Mouse (Mus musculus) hindbrain, embryonic 11.5 days (tissue): Measurements from ENCODE around the gene Cd47. TPM values are rescaled to one million over a fixed set of nuclear protein-coding genes. Genes with fewer than 3 reads are reported as not detected.

Experiments
- ATAC-seq: fragments of 200-750 bp; cut with Nextera tagmentation; 2 replicates; pipeline ENCODE4 v1.8.0; 2017; ENCODE audit warnings: mild to moderate bottlenecking, moderate TSS enrichment, moderate library complexity; ENCODE audit not compliant: low FRiP score
- DNase-seq: peaks from one replicate; pipeline ENCODE4 v3.0.0-alpha.2; 2015; ENCODE audit warnings: low spot score
- H3K27ac ChIP-seq: fragments of 300-500 bp; sonication (generic); 2 replicates; pipeline ENCODE4 v1.5.1; 2014; ENCODE audit warnings: mild to moderate bottlenecking, low read depth, low read length
- H3K27me3 ChIP-seq: fragments of 300-500 bp; sonication (generic); 2 replicates; pipeline ENCODE4 v1.6.1; 2014; ENCODE audit warnings: mild to moderate bottlenecking, low read length, moderate library complexity, mixed read lengths; ENCODE audit not compliant: control insufficient read depth, insufficient read depth
- H3K36me3 ChIP-seq: fragments of 300-500 bp; sonication (generic); 2 replicates; pipeline ENCODE4 v1.6.1; 2014; ENCODE audit warnings: mild to moderate bottlenecking, low read length, moderate library complexity, mixed read lengths; ENCODE audit not compliant: control insufficient read depth, insufficient read depth
- H3K4me1 ChIP-seq: fragments of 300-500 bp; sonication (generic); replicated peaks from 2 replicates; pipeline ENCODE4 v1.6.1; 2014; ENCODE audit warnings: low read length, mixed read lengths; ENCODE audit not compliant: control insufficient read depth, insufficient read depth
- H3K4me2 ChIP-seq: fragments of 300-500 bp; sonication (generic); replicated peaks from 2 replicates; pipeline ENCODE4 v1.6.1; 2014; ENCODE audit warnings: mild to moderate bottlenecking, low read depth, low read length
- H3K4me3 ChIP-seq: fragments of 300-500 bp; sonication (generic); 2 replicates; pipeline ENCODE4 v1.5.1; 2014; ENCODE audit warnings: low read depth, low read length
- H3K9ac ChIP-seq: fragments of 300-500 bp; sonication (generic); 2 replicates; pipeline ENCODE4 v1.6.1; 2014; ENCODE audit warnings: low read depth, low read length
- H3K9me3 ChIP-seq: fragments of 300-500 bp; sonication (generic); 2 replicates; pipeline ENCODE4 v1.6.1; 2016; ENCODE audit warnings: low read length; ENCODE audit not compliant: control insufficient read depth
- WGBS: fragments of 180-500 bp; shearing (Covaris S2); extraction: QIAGEN DNeasy Blood & Tissue Kit; methylation state at CpG from one replicate; pipeline ENCODE4 v1.1.7; 2014; 5-methylcytosine and 5-hydroxymethylcytosine counted together
- polyA plus RNA-seq: library from polyadenylated mRNA; unstranded; fragments of >200 nt; fragmentation: Nextera tagmentation; extraction: Ambion mirVana; gene quantifications from 2 replicates; pipeline ENCODE4 v1.2.1, GENCODE M21; 2014

The Cd47 gene
- polyA plus RNA-seq, 1 experiment from 2014 or later = 83.4 TPM

DNA sequence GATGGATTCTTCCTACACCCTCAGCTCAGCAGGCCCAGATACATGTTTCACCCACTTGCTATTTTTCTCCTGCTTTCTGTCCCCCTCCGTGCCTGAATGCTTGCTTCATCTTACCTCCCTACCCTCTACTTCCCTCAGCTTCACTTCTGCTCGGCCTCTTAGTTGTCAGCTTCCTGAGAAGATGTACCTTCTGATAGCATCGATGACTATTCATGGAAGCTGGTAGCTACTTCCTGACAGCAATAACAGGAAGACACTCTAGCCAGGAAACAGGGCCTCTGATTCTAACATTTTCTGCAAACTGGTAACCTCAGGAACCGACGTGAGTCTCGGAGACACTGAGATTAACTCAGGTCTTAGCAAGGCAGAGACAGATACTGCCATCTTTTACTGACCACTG is 1.5 kb upstream of the Cd47 start:
- no peak for DNase-seq
- no peak for ATAC-seq
- H3K4me3 ChIP-seq = no peak overlapping the region
- WGBS = 87% methylated on average over 6 of the region's 6 CpGs
- no peaks in the 10 kb centered on the region for H3K9me3 ChIP-seq
- no peaks in the 10 kb centered on the region for H3K4me1 ChIP-seq
- H3K27me3 ChIP-seq = no peaks in the 10 kb centered on the region
- no peak overlapping the region for H3K9ac ChIP-seq
- no peaks in the 10 kb centered on the region for H3K36me3 ChIP-seq
- H3K4me2 ChIP-seq = no peak overlapping the region
- no peak overlapping the region for H3K27ac ChIP-seq

DNA sequence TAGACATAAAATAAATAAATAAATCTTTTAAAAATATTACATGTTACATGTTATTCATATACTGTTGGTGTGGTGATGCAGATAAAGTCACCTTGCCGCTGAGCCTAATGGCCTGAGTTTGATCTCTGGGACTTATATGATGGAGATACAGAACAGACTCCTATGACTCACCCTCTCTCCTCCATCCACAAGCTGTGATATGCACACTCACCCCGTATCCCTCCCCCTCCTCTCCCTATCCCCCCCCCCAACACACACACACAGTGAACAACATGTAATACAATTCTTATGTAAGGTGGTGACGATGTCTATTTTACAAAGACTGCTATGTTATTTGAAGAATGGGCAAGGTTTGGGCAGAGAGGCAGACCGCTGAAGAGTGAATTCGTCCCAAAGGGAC is 663 bp downstream of the Cd47 start:
- Histone ChIP-seq H3K4me2 (no peak overlapping the region), H3K4me1 (no peaks in the 10 kb centered on the region), H3K36me3 (no peaks in the 10 kb centered on the region), H3K27me3 (no peaks in the 10 kb centered on the region), H3K27ac (no peak overlapping the region), H3K4me3 (no peak overlapping the region), H3K9me3 (no peaks in the 10 kb centered on the region), H3K9ac (no peak overlapping the region)
- 85% methylated on average over 5 of the region's 5 CpGs for WGBS
- ATAC-seq (no peak), DNase-seq (no peak)

DNA sequence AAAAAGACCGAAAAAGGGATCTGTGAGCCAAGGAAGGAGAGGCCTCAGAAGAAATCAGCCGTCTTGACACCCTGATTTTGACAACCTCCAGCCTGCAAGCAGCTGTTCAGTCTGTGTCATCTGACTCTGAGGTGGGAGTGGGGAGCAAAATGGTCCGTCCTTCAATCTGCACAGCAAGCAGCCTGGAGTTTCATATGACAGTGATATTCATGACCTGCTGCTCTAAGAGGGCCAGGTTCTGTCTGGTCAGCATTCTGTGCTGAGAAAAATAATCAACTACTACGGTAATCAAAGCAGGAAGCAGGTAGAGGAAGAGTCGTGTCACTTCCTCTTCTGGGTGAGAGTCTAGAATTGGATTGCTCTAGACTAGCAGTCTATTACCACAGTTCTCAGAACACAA is 1.1 kb downstream of the Cd47 start:
- Histone ChIP-seq H3K9ac (no peak overlapping the region), H3K36me3 (no peaks in the 10 kb centered on the region), H3K4me2 (no peak overlapping the region), H3K4me3 (no peak overlapping the region), H3K27me3 (no peaks in the 10 kb centered on the region), H3K27ac (no peak overlapping the region), H3K9me3 (no peaks in the 10 kb centered on the region), H3K4me1 (no peaks in the 10 kb centered on the region)
- DNase-seq (no peak), ATAC-seq (no peak)
- WGBS = 68% methylated on average over 5 of the region's 5 CpGs

DNA sequence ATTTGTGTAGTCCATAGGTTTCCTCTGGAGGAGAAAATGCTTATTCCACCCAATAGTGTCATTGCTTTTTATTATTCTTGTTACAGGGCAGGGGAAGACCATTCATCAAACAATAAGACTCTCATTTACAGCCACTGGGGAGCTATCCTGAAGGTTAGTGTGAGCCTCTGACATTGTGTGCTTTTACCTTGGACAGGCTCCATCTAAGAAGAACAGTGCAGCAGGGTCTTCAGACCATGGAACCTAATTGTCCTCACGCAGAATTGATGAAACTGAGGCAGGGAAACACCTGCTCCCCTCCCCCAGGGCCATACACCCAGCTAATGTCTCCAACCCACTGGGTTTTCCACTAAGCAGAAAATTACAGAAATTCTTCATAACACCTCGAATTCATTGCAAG is 2.7 kb downstream of the Cd47 start:
- Histone ChIP-seq H3K36me3 (no peaks in the 10 kb centered on the region), H3K9ac (no peak overlapping the region), H3K4me1 (no peaks in the 10 kb centered on the region), H3K9me3 (no peaks in the 10 kb centered on the region), H3K27ac (no peak overlapping the region), H3K4me2 (no peak overlapping the region), H3K27me3 (no peaks in the 10 kb centered on the region), H3K4me3 (no peak overlapping the region)
- DNase-seq (peak; percentile 25), ATAC-seq (peak; percentile 72)
- WGBS = 56% methylated on average over 2 of the region's 2 CpGs

DNA sequence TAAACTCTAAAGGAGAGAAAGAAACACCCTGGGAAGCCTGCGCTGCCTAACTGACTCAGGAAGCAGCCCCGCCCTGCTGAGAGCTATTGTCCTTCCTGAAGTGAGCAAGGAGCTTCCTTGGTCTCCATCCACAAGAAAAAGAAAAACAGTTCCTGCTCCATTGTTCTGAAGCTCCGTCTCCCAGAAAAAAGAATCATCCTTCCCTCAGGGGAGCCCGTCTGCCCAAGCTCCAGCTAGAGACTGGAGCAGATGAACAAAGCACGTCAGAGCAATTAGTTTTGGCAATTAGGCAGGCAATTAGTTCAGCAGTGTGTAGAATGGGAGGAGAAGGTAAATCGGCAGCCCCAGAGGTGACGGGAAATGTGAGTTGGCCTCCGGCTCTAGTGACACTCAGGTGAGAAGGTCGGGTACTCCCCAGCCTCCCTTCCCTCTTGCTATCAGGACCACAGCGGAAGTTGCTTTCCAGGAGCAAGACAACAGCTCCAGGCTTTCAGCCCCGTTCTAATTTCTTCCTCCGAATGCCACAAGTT is 3.7 kb downstream of the Cd47 start:
- WGBS = under 1% methylated on average over 12 of the region's 12 CpGs
- 0 out of 2 replicates have a peak overlapping the region, but pooled peaks have one; percentile 9 for H3K4me3 ChIP-seq

DNA sequence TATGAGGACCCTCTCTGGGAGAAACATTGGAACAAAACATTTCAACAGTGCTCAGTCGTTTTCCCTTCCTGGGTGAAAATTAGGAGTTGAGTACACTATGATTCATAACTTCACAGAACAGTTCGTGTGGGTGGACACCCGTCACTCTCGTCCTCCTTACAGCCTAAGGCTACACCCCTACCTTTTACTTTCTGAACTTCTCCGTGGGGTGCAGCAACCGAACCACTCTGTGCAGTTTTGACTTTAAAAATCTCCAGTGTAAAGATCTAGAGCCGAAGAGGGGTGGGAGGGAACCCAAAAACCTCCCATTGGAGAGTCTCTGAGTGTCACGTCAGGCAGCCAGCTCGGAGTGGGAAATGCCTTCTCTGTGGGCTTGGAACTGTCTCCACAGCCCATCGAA is 6.6 kb downstream of the Cd47 start:
- ATAC-seq = no peak
- H3K27me3 ChIP-seq = no peaks in the 10 kb centered on the region
- no peak for DNase-seq
- H3K4me1 ChIP-seq = no peaks in the 10 kb centered on the region
- 88% methylated on average over 10 of the region's 10 CpGs for WGBS
- H3K9ac ChIP-seq = no peak overlapping the region
- H3K27ac ChIP-seq = no peak overlapping the region
- no peaks in the 10 kb centered on the region for H3K36me3 ChIP-seq
- no peak overlapping the region for H3K4me3 ChIP-seq
- no peak overlapping the region for H3K4me2 ChIP-seq
- no peaks in the 10 kb centered on the region for H3K9me3 ChIP-seq

More for the DNA sequence above, 3.7 kb downstream of the Cd47 start:
- peak; percentile 57 for DNase-seq
- Histone ChIP-seq H3K4me1 (no peaks in the 10 kb centered on the region), H3K27ac (peak overlapping the region; percentile 61), H3K4me2 (peak overlapping the region; percentile 35), H3K9ac (peak overlapping the region; percentile 32; the same call in 1 of the 2 replicates), H3K36me3 (no peaks in the 10 kb centered on the region), H3K27me3 (no peaks in the 10 kb centered on the region), H3K9me3 (no peaks in the 10 kb centered on the region)
- ATAC-seq = peak; percentile 72

DNA sequence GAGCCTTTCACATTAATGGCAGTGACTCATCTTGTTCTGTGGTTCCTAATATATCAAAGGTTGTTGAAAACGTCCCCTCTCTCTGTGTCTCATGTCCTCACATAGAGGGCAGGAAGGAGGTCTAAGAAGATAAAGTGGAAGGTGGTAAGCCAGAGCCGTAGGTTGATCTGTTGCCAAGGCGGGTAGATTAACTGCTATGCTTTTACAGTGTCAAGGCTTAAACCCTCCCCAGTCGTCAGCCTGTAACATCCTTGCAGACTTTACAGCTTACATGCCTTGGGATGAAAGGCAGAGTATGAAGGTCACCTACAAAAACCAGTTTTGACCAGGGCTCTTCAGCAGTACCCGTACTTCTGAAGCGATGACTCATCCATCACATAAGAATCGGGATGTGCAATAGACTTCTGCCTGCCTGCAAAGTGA is 7.1 kb downstream of the Cd47 start:
- 85% methylated on average over 7 of the region's 7 CpGs for whole genome bisulfite sequencing
- Histone ChIP-seq H3K4me2 (no peak overlapping the region), H3K4me1 (no peaks in the 10 kb centered on the region), H3K9ac (no peak overlapping the region), H3K9me3 (no peaks in the 10 kb centered on the region), H3K27me3 (no peaks in the 10 kb centered on the region), H3K4me3 (no peak overlapping the region), H3K36me3 (no peaks in the 10 kb centered on the region), H3K27ac (no peak overlapping the region)
- DNase-seq (no peak), ATAC-seq (no peak)

DNA sequence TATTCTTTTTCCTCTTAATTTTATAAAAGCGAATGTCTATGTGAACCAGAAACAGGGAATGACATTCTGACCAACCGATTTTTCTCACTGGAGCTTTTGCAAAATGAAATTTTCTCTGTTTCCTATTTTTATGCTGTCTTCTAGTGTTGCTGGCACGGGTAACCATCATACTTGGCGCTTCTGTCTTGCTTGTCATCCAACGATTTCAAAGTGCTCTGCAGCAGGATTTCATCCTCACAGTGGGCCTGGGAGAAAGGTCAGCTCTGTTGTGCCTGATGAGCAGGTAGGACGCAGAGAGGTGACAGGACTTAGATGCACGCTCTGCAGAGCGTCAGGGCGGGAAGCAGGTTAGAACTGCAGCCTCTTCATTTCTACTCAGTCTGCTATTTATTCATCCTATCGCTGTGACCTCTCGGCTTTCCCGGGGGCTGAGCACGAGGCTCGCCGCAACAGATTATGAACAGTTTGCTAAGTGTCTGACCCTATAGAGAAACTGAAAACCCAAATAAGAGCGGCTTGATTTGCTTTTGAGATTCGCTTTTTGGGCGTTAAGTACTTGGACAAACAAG is 7.6 kb downstream of the Cd47 start:
- Histone ChIP-seq H3K4me1 (no peaks in the 10 kb centered on the region), H3K9me3 (no peaks in the 10 kb centered on the region), H3K4me3 (no peak overlapping the region), H3K9ac (no peak overlapping the region), H3K27ac (no peak overlapping the region), H3K27me3 (no peaks in the 10 kb centered on the region), H3K36me3 (no peaks in the 10 kb centered on the region), H3K4me2 (no peak overlapping the region)
- ATAC-seq = no peak
- DNase-seq = no peak
- WGBS = 89% methylated on average over 18 of the region's 18 CpGs

DNA sequence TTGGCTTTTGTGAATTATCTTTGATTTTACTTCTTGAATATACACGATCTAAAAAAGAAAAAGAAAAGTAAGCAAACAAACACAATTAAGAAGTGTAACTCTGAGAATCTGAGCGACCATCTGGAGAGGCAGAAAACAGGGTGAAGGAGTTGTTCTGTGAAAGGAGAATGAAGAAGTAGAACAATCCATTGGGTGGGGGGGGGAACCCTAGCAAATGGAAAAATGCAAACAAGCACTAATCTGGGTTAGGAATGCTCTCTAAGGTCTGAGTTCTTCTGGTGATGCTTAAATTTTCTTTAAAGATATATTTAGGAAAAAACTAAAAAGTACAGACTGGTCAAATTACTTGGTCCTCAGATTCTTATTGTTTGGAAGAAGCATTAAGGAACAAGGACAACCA is 11.6 kb downstream of the Cd47 start:
- WGBS = 86% methylated on average over 2 of the region's 2 CpGs
- ATAC-seq = no peak

More for the DNA sequence above, 11.6 kb downstream of the Cd47 start:
- Histone ChIP-seq H3K9ac (no peak overlapping the region), H3K9me3 (no peaks in the 10 kb centered on the region), H3K27ac (no peak overlapping the region), H3K4me1 (no peaks in the 10 kb centered on the region), H3K27me3 (no peaks in the 10 kb centered on the region), H3K4me3 (no peak overlapping the region), H3K4me2 (no peak overlapping the region), H3K36me3 (no peaks in the 10 kb centered on the region)
- no peak for DNase-seq
